Mouse (Mus musculus) cerebellum, postnatal 10 days (tissue): Measurements from ENCODE around the gene Bnc2.

Experiments used
- DNase-seq, 2 experiments: peaks; one replicate each; pipeline ENCODE4 v3.0.0; 2021; ENCODE audit warnings: mixed read lengths in 2 of 2

The Bnc2 gene

GRCm38 (mm10) chr4:84308226-84308862 is 366.7 kb downstream of the Bnc2 start:
- DNase-seq = no peak

DNA sequence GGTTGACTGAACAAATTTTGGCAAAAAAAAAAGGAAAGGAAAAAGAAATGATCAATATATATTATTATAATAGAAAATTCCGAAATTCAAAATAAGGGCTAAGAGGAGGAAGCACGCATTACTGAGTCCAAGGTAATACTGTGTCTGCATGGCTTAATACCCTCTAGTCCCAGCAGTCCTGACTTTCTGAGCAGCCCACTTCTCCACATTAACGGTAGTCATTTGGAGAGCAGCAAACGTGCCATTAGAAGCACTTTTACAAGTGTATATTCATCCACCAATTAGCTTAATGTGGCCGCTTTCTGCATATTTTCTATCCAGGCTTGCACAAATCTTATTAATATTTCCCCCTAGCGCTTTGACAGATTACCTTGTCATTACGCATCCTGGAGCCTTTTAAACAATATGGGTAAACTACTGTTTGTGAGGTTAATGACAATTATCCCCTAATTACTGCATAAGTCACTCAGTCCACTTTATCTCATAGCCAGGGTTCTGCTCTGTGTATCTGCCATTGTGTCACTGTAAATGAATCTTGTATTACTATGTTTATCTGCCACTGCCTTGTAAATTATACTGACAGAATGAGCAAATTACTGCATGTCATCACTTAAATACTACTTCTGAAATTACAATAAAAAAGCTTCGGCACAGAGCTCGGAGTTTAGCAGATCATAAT is 368.0 kb downstream of the Bnc2 start:
- no peak for DNase-seq

GRCm38 (mm10) chr4:84302949-84303348 is 372.1 kb downstream of the Bnc2 start:
- DNase-seq = no peak

GRCm38 (mm10) chr4:84285153-84285552 is 389.9 kb downstream of the Bnc2 start:
- no peak for DNase-seq

- DNase-seq = no peak
Measured at GRCm38 (mm10) chr4:84282651-84283050, 392.4 kb downstream of the Bnc2 start.

- DNase-seq = no peak
Measured at GRCm38 (mm10) chr4:84278156-84278555, 396.9 kb downstream of the Bnc2 start.

- DNase-seq = no peak
Measured at GRCm38 (mm10) chr4:84276081-84276480, 399.0 kb downstream of the Bnc2 start.

GRCm38 (mm10) chr4:84274158-84274557 is 400.9 kb downstream of the Bnc2 start:
- no peak for DNase-seq

GRCm38 (mm10) chr4:84272867-84273266 is 402.2 kb downstream of the Bnc2 start:
- no peak for DNase-seq

- DNase-seq = no peak
Measured at GRCm38 (mm10) chr4:84269845-84270244, 405.2 kb downstream of the Bnc2 start.

DNA sequence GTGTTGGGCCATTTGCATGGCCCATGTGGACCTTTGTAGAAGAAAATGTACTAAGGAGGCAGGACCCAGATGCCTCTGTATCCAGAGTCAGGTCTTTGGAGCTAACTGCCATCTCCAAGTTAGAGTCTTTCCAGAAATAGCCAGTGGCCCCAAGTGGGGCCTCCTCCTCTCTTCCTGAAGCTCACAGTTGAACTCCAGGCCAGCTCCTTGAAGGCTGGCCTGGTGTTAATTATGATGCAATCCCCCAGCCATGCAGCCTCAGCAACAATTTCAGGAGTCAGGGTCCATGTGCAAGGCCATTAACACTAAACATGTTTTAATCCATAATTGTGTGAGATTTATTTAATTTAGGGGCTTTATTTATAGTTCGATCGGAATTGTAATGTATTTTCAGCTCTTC is 427.7 kb downstream of the Bnc2 start:
- DNase-seq = no peak

GRCm38 (mm10) chr4:84232346-84232745 is 442.7 kb downstream of the Bnc2 start:
- DNase-seq = no peak

GRCm38 (mm10) chr4:84231251-84231650 is 443.8 kb downstream of the Bnc2 start:
- no peak for DNase-seq

DNA sequence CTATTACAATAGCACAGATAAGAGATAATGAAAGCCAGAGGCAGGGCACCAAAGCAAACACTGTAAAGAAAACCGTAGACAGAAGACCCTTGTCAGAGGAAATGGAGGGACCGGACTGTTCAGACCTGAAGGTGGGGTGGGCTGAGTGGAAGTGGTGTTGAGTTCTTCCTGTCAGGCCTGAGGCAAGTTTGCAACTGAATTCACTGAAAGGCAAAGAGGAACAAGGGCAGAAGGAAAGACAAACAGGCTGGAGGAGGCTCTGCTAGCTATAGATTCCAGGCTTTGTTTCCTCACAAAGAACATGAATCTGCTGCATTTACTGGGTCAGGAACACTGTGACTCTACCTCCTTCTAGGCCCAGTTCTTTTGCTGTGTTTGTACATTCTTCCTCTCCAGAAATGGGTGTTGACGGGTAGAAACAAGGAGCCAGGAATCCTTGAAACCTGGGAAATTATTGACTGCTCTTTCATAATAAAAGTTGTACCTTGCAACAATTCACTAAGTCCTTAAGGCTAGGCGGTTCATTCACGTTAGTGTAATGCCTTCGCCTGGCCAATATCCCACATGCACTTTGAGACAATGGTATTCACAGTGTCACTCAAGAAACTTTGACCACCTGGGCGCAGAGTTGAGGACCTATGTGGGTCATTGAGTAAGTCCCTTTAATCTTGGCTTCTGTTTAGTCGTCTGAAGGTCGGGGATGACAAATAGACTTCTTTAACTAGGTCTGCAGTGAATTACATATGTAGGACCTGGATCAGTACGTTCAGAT is 445.7 kb downstream of the Bnc2 start:
- no peak for DNase-seq

DNA sequence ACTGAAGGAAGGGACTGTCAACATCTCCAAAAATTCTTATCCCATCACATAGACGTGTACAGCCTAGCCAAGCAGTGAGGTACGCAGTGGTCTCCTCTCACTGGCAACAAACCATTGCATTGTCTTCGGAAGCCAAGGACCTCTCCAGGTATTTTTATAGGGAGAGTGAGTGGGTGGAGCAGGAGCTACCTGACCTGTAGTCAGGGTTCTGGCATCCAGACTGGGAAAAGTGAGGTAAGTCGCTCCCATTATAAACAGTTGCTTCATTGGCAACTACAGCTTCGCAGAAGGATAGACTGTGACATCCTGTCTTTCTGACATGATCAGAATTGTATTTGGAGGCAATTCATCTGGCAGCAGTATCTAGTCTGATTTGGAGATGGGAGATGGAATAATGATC is 446.5 kb downstream of the Bnc2 start:
- no peak for DNase-seq
